Mouse (Mus musculus): Measurements from ENCODE around the gene Gm11214. TPM values are rescaled to one million over a fixed set of nuclear protein-coding genes. Genes with fewer than 3 reads are reported as not detected.

Gene Gm11214
- polyA plus RNA-seq (2014; fragmentation: Illumina TruSeq; extraction: RNeasy Lipid Tissue Mini Kit (QIAGEN cat#74804); ENCODE audit: low read depth, low replicate concordance) = not detected

DNA sequence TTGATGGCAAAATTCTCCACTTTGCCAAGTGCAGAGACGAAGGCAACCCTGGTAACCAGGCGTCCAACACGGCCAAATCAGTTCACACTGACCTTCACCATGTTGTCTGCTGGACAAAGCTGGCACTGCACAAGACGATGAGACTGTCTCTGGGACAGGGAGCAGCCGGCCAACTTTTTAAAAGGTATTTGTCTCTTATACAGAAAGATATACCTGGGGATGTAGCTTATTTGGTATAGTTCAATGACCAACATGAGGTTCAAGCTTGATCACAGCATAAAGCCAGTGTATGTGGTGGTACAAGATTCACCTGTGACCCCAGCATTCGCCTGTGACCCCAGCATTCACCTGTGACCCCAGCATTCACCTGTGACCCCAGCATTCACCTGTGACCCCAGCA, at the start of gene Gm11214:
Gm11214 (minus strand) TSS at position 101 of the 400 bp plus-strand sequence.

DNA sequence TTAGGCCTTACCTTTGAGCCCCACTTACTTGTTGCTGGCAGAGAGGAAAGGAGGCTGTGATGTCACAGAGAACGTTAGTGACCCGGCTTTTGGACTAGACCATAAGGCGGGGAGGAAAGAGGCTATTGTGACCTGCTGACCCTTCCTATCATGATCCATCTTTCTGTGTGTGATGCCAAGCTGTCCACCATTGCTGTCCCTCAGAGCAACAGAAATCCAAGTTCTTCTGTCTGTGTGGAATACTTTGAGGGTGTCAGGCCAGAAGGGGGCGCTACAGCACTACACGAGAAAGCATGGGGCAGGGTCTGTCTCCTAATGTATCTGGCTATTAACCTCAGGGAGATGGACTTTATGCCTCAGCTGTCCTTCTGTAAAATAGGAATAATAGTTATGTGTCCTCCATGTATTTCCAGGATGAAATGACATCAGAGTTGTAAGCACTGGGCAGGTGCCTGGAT, 40.8 kb downstream of the Gm11214 start, which contains the start of gene Tex48:
Tex48 (minus strand) TSS at position 51 of the 458 bp plus-strand sequence.

Other genes starting within 250 kb of the Gm11214 start
- gene Whrn, start 167.4 kb downstream of the Gm11214 start, polyA plus RNA-seq (2014; fragmentation: Illumina TruSeq; extraction: RNeasy Lipid Tissue Mini Kit (QIAGEN cat#74804); ENCODE audit: low read depth, low replicate concordance) = not detected
- gene Atp6v1g1, start 118.6 kb downstream of the Gm11214 start, polyA plus RNA-seq (2014; fragmentation: Illumina TruSeq; extraction: RNeasy Lipid Tissue Mini Kit (QIAGEN cat#74804); ENCODE audit: low read depth, low replicate concordance) = 112 TPM
- 2.9 TPM for gene Tmem268, start 104.6 kb downstream of the Gm11214 start, polyA plus RNA-seq (2014; fragmentation: Illumina TruSeq; extraction: RNeasy Lipid Tissue Mini Kit (QIAGEN cat#74804); ENCODE audit: low read depth, low replicate concordance)
- not detected for gene Gm11213, start 58.1 kb downstream of the Gm11214 start, polyA plus RNA-seq (2014; fragmentation: Illumina TruSeq; extraction: RNeasy Lipid Tissue Mini Kit (QIAGEN cat#74804); ENCODE audit: low read depth, low replicate concordance)
- gene Tex48, start 41.0 kb downstream of the Gm11214 start, polyA plus RNA-seq (2014; fragmentation: Illumina TruSeq; extraction: RNeasy Lipid Tissue Mini Kit (QIAGEN cat#74804); ENCODE audit: low read depth, low replicate concordance) = not detected
- gene Tnfsf15, start 81.7 kb upstream of the Gm11214 start, polyA plus RNA-seq (2014; fragmentation: Illumina TruSeq; extraction: RNeasy Lipid Tissue Mini Kit (QIAGEN cat#74804); ENCODE audit: low read depth, low replicate concordance) = not detected
- not detected for gene Tnfsf8, start 198.0 kb upstream of the Gm11214 start, polyA plus RNA-seq (2014; fragmentation: Illumina TruSeq; extraction: RNeasy Lipid Tissue Mini Kit (QIAGEN cat#74804); ENCODE audit: low read depth, low replicate concordance)